Mouse (Mus musculus): ENCODE results near the gene Asic1. TPM values are rescaled to one million over a fixed set of nuclear protein-coding genes. Genes with fewer than 3 reads are reported as not detected.

The Asic1 gene
- polyA plus RNA-seq (2017; shearing (Covaris generic)) = 0.10 TPM

DNA sequence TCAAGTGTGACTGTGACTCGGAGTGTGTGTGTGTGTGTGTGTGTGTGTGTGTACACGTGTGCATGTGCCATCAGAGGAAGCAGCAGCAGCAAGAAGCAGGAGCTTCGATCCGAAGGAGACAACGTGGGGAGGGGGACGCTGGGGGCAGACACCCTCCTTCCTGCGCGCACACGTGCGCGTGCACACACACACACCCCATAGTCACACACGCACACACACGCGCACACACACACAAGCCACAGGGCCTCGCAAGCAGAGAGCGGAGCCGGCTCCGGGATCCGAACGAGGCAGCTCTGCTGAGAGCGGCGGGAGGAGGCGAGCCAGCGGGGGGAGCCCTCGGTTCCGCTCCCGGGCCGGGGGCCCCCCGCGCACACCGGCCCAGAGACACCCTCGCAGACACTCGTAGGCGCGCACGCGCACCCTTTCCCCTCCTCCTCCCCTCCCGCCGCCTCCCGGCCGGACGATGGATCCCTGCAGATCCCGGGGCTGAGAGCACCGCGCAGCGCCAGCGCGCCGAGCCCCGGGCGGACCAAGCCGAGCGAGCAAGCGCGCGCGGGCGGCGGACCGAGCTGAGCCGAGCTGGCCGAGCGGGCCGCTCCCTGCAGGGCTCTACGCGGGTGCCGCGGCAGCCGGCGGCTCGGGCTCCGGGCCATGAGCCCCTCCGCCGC lies at the start of gene Asic1:
Asic1 (plus strand) TSS at position 215 of the 668 bp plus-strand sequence.

DNA sequence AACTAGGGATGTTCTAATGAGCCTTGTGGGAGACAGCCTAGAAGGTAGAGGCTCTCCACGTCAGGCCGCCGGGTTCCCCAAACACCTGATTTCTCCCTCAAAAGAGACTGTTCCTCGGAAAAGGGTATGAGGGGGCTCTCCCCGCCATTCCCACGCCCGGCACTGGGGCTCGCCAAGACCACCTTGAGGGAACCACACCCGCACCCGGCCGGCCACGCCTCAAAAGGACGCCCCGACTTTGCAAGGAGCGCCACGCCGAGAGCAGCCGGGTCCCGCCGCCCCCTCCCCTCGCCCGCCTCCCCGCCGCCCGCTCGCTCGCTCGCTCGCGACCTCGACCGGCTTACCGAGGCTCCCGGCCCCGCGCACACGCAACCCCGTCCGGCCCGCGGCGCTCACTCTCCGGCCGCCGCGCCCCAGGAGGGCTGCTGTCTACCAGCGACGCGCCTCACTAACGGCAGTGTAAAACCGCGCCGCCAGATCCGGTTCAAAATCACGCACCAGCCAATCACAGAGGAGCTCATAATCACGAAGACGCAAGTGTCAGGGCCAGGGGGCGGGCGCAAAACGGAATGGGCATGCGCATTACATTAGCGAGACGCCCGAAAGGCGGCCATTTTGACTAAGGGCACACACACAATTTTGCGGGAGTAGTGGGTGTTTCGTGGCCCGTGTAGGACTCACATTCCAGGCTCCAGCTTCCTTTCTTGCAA lies 18.9 kb upstream of the Asic1 start, which contains the start of gene Racgap1:
Racgap1 (minus strand) TSS at position 494 of the 710 bp plus-strand sequence.

DNA sequence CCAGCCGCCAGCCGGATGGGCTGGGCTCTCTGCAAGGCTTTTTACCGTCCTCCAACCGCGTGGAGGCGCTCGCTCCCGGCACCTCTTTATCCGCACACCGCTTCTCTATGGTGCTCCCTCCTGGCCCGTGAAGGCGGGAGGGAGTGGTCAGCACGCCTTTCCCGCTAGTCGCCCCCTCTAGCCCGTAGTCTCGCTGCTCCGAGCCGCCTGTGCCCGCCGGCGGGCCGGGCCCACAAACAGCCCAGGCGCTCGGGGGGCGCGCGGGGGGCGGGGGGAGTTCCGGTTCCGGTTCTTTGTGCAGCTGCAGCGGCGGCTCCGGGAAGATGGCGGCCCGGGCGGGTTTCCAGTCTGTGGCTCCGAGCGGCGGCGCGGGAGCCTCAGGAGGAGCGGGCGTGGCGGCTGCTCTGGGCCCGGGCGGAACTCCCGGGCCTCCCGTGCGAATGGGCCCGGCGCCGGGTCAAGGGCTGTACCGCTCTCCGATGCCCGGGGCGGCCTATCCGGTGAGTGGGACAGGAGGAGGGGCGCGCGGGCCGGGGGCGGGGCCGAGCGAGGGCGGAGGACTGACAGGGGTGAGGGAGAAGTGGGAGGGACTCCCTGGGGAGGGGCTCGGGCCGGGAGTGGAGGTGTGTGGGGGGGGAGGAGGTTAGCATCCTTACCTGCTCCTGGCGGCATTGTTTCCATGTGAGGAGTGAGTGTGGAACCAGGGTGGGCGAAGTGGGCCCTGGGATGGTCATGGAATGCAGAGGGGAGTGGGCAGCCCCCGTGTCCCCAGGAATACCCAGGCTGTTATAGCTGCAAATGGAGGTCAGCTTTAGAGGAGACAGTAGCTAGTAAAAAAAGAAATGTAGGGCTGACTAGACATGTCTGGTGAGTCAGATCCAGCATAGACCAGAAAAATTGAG lies 32.1 kb downstream of the Asic1 start, which contains the start of gene Smarcd1:
Smarcd1 (plus strand) TSS at position 131 of the 902 bp plus-strand sequence.

DNA sequence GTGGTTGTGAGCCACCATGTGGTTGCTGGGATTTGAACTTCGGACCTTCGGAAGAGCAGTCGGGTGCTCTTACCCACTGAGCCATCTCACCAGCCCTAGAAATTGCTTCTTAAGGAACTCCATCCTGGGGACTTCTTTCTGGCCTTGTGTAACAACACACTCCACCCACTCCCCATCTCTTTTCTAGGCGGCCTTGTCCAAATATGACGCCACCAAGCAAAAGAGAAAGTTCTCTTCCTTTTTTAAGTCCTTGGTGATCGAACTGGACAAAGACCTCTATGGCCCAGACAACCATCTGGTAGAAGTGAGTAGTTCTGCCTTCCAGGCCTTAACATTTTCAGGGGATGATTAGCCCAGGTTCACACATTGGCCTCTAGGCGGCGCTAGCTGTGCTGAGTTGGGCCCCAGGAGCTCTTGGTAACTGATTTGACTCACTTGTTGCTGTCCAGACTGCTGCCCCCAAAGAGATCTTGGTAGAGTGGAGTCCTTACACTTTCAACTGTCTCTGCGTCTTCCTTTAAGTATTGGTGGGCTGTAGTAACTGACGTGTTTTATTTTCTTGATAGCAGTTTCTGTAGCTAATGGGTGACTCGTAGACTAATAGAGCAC lies 35.4 kb downstream of the Asic1 start, which contains the start of gene Gm17349:
Gm17349 (minus strand) TSS at position 51 of the 609 bp plus-strand sequence.

DNA sequence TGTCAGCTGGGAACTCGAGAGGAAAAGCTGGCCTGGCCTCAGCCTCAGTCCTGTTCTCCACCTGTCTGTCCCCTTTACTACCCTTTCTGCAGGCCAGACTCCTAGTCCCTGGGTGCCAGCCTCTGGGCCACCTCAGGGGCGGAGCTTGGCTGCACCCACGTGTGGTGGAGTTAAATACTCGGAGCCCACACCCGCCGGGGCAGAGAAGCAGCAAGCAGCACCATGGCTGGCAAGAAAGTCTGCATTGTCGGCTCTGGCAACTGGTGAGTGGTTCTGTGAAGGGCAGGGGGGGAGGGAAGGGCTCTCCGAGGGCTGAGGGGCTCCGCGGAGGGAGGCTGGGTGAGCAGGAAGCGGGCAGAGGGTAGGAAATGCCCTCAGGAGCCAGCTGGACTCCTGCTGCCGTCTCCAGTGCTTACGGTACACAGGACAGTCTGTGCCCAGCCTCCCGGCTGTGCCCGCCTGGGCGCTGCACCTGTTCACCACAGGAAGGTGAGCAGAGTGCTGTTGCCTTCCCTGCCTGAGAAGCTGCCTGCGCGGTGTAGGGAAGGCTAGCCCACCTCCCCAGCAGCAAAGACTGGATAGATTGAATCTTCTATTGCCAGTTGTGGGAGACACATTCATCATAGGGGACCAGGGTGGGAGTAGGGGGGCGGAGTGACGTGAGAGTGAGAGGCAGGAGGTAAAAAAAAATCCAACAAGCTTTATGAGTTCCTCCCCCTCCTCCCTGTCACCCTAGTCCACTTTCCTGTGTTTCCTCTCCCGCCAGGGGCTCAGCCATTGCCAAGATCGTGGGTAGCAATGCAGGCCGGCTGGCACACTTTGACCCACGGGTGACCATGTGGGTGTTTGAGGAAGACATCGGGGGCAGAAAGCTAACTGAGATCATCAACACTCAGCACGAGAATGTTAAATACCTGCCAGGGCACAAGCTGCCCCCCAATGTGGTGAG lies 47.5 kb downstream of the Asic1 start, which contains the start of gene Gpd1:
Gpd1 (plus strand) TSS at position 130 of the 949 bp plus-strand sequence.

DNA sequence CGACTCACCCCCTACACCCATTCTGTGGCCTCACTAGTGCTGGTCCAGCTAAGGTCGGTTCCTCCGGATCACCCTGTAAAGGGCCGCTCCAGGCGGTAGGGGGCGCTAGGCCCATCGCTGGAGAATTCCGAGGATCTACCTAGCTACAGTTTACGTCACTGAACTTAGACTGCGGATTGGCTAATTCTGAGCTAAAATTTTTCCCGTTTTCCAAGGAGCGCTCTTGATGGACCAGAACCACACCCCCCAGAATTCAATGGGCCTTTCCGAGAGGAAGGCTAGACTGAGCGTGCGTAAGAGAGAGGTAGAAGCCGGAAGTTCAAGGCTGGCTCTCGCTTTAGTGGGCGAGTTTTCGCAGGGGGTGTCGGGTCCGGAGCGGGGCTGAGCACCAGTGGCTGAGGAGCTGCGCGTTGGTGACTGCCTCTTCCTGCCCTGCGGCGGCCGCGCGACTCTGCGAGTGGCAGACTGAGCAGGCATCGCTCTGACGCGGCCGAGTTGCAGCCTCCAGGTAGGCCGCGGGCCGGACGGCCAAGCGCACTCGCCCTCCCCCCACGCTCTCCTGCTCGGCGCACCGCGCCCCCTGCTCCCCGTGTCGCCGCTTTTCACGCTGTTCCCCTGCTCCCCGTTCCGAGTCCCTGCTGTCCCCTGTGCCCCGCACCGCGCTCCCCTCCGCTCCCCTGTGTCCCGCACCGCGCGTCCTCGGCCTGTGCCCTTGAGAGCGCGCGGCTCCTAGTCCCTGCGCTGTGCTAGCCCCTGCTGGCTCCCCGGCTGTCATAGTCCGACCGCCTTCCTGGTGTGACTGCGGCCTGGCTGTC lies 55.4 kb downstream of the Asic1 start, which contains the start of gene Cox14:
Cox14 (plus strand) TSS at position 278 of the 815 bp plus-strand sequence.

Other genes with a start within 250 kb of the Asic1 start
- 17.8 TPM for gene Nckap5l, start 212.6 kb upstream of the Asic1 start, polyA plus RNA-seq (2017; shearing (Covaris generic))
- gene Bcdin3d, start 195.6 kb upstream of the Asic1 start, polyA plus RNA-seq (2017; shearing (Covaris generic)) = 35.6 TPM
- gene Faim2, start 142.2 kb upstream of the Asic1 start, polyA plus RNA-seq (2017; shearing (Covaris generic)) = 0.16 TPM
- gene Aqp2, start 91.3 kb upstream of the Asic1 start, polyA plus RNA-seq (2017; shearing (Covaris generic)) = not detected
- not detected for gene Aqp5, start 79.6 kb upstream of the Asic1 start, polyA plus RNA-seq (2017; shearing (Covaris generic))
- not detected for gene Aqp6, start 69.0 kb upstream of the Asic1 start, polyA plus RNA-seq (2017; shearing (Covaris generic))
- gene Racgap1, start 18.7 kb upstream of the Asic1 start, polyA plus RNA-seq (2017; shearing (Covaris generic)) = 22.3 TPM
- 12.0 TPM for gene Smarcd1, start 31.8 kb downstream of the Asic1 start, polyA plus RNA-seq (2017; shearing (Covaris generic))
- not detected for gene Gm17349, start 35.1 kb downstream of the Asic1 start, polyA plus RNA-seq (2017; shearing (Covaris generic))
- 0.16 TPM for gene Gpd1, start 47.1 kb downstream of the Asic1 start, polyA plus RNA-seq (2017; shearing (Covaris generic))
- gene Cox14, start 55.2 kb downstream of the Asic1 start, polyA plus RNA-seq (2017; shearing (Covaris generic)) = 197 TPM
- gene Cers5, start 102.5 kb downstream of the Asic1 start, polyA plus RNA-seq (2017; shearing (Covaris generic)) = 68.0 TPM
- 4.9 TPM for gene Lima1, start 205.1 kb downstream of the Asic1 start, polyA plus RNA-seq (2017; shearing (Covaris generic))